Mouse (Mus musculus) bone marrow, adult 2 months (tissue): ENCODE measurements at regions not wholly inside any gene's neighbourhood (a gene's known extent, or its start where the extent isn't known, plus 50 kb on each side); places are given as distances from the start of the nearest gene placed in this dataset.

ENCODE experiments used
- CTCF ChIP-seq: fragments of 200-500 bp; IDR thresholded peaks from 2 replicates; pipeline ENCODE4 v1.5.1; 2011; ENCODE audit warnings: low read length, control low read depth; ENCODE audit not compliant: control insufficient read depth, insufficient read depth
- POLR2A ChIP-seq: fragments of 200-500 bp; IDR thresholded peaks from 2 replicates; pipeline ENCODE4 v1.6.1; 2011; ENCODE audit warnings: low read depth, mild to moderate bottlenecking, control low read depth, low read length, borderline replicate concordance; ENCODE audit not compliant: control insufficient read depth

- no peak for TF ChIP-seq CTCF
- no peak for TF ChIP-seq POLR2A
These were observed 510.7 kb upstream of the Tle4 start for GRCm38 (mm10) chr19:15108441-15109026.
